Mouse (Mus musculus): ENCODE measurements around the gene Sgms1. TPM values are rescaled to one million over a fixed set of nuclear protein-coding genes. Genes with fewer than 3 reads are reported as not detected.
A peak's percentile ranks its signal among the peaks of the same experiment; 100 is the strongest.

The Sgms1 gene
- polyA plus RNA-seq, 1 experiment from 2014 or later, result 28.8 TPM

DNA sequence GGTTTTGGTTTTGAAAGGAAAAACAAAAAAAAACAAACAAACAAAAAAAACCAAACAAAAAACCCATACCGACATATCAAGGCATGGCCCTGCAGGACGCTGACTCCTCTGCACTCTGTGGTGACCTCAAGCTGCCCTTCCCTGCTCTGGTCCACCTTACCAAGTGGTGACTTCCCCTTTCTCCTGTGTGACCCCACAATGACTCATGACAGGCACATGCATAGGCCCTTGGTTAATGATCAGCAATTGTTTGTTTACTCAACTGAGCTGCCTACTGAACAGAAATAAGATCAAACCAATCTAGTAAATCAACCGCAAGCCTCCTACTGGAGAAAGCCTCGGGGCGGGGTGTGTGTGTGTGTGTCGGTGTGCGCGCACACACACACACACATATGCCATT, 112.7 kb downstream of the Sgms1 start:
- Histone ChIP-seq H3K4me3 (ENCODE audit: low read depth, low read length) (no peak overlapping the region), H3K4me2 (ENCODE audit: low read depth, low read length) (no peak overlapping the region), H3K9me3 (replicated peaks; ENCODE audit: control insufficient read depth, low read length) (no peaks in the 10 kb centered on the region), H3K27me3 (ENCODE audit: control insufficient read depth, insufficient read depth, low read depth, low read length) (no peaks in the 10 kb centered on the region), H3K36me3 (ENCODE audit: control insufficient read depth, insufficient read depth) (no peaks in the 10 kb centered on the region), H3K4me1 (ENCODE audit: control insufficient read depth, low read depth, low read length) (peaks cover 56% of the 10 kb centered on the region), H3K9ac (ENCODE audit: low read depth, low read length) (no peak overlapping the region), H3K27ac (ENCODE audit: low read length) (no peak overlapping the region; the same call in 1 of the 2 replicates)
- ATAC-seq (ENCODE audit: low read depth), result peak; percentile 33
- WGBS (ENCODE audit: insufficient replicate concordance), result 62% methylated on average over 8 of the region's 8 CpGs

DNA sequence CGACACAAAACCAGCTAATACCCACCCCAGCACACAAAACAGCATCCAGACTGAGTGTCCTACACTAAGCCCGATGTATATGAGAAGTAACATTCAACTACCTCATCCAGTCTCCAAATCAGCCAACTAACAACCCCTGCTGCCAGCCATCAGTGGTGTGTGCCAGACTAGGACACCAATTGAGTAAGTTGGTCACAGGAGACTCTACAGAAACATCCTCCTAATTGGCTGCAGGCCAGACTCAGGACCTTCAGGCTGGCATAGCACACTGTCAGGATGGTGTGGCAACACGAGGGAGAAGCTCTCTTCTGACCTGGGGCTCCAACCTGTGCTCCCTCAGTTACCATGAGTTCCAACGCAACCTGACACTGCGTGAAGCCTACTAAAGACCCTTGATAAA, 113.3 kb downstream of the Sgms1 start:
- peak overlapping the region; percentile 31 for H3K27ac ChIP-seq (ENCODE audit: low read length)
- 75% methylated on average over 5 of the region's 5 CpGs for WGBS (ENCODE audit: insufficient replicate concordance)
- H3K36me3 ChIP-seq (ENCODE audit: control insufficient read depth, insufficient read depth), result no peaks in the 10 kb centered on the region
- no peak overlapping the region for H3K9ac ChIP-seq (ENCODE audit: low read depth, low read length)
- no peak overlapping the region for H3K4me2 ChIP-seq (ENCODE audit: low read depth, low read length)
- no peak for ATAC-seq (ENCODE audit: low read depth)
- no peaks in the 10 kb centered on the region for H3K9me3 ChIP-seq (replicated peaks; ENCODE audit: control insufficient read depth, low read length)
- peaks cover 59% of the 10 kb centered on the region for H3K4me1 ChIP-seq (ENCODE audit: control insufficient read depth, low read depth, low read length)
- H3K27me3 ChIP-seq (ENCODE audit: control insufficient read depth, insufficient read depth, low read depth, low read length), result no peaks in the 10 kb centered on the region
- no peak overlapping the region for H3K4me3 ChIP-seq (ENCODE audit: low read depth, low read length)

DNA sequence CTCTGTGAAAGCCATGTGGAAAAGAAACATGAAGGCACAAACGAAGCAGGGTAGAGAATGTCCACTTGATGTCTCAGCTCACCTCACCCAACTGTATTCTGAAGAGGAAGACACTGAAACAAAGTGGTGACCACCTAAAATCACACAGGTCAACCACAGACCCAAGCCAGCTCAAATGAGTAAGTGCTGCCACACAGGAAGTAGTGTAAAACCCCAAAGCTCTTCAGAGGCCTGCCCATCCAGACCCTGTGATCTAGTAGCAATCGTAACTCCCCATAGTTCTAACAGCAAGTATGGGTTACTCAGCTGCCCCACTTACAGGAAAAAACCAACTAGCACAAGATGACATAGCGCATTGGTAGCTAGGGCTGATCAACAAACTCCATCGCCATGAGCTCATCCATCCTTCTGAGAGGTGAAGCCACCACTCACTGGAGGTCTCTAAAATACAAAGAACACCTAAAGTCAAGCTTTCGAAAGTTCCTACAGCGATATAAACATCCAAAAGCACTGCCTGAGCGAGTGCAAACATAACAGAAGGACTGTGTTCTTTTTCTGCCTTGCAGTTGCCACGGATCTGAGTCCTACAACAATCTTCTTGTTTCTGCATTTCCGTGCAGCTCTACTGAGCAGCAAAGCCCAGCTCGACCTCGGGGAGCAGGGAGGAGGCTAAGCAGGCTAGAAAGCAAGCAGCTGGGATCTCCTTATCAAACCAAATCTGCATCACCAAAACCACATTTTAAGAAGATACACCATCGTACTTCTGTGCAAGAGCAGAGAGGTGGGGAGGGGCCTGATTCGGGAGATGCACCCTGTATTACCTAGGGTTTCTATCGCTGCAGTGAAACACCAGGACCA, 114.2 kb downstream of the Sgms1 start:
- H3K4me1 ChIP-seq (ENCODE audit: control insufficient read depth, low read depth, low read length), result peaks cover 64% of the 10 kb centered on the region
- no peak overlapping the region for H3K27ac ChIP-seq (ENCODE audit: low read length)
- no peak overlapping the region for H3K4me2 ChIP-seq (ENCODE audit: low read depth, low read length)
- H3K4me3 ChIP-seq (ENCODE audit: low read depth, low read length), result no peak overlapping the region
- 41% methylated on average over 14 of the region's 14 CpGs for WGBS (ENCODE audit: insufficient replicate concordance)
- no peaks in the 10 kb centered on the region for H3K36me3 ChIP-seq (ENCODE audit: control insufficient read depth, insufficient read depth)
- H3K27me3 ChIP-seq (ENCODE audit: control insufficient read depth, insufficient read depth, low read depth, low read length), result no peaks in the 10 kb centered on the region
- no peak for ATAC-seq (ENCODE audit: low read depth)
- no peaks in the 10 kb centered on the region for H3K9me3 ChIP-seq (replicated peaks; ENCODE audit: control insufficient read depth, low read length)
- no peak overlapping the region for H3K9ac ChIP-seq (ENCODE audit: low read depth, low read length)

- Histone ChIP-seq H3K36me3 (ENCODE audit: control insufficient read depth, insufficient read depth) (no peaks in the 10 kb centered on the region), H3K4me3 (ENCODE audit: low read depth, low read length) (no peak overlapping the region), H3K4me2 (ENCODE audit: low read depth, low read length) (no peak overlapping the region), H3K9ac (ENCODE audit: low read depth, low read length) (no peak overlapping the region), H3K9me3 (replicated peaks; ENCODE audit: control insufficient read depth, low read length) (no peaks in the 10 kb centered on the region), H3K27ac (ENCODE audit: low read length) (no peak overlapping the region), H3K27me3 (ENCODE audit: control insufficient read depth, insufficient read depth, low read depth, low read length) (no peaks in the 10 kb centered on the region), H3K4me1 (ENCODE audit: control insufficient read depth, low read depth, low read length) (peaks cover 69% of the 10 kb centered on the region)
- 71% methylated on average over 2 of the region's 2 CpGs for WGBS (ENCODE audit: insufficient replicate concordance)
- no peak for ATAC-seq (ENCODE audit: low read depth)
Measured at GRCm38 (mm10) chr19:32274145-32274544, 115.4 kb downstream of the Sgms1 start.

DNA sequence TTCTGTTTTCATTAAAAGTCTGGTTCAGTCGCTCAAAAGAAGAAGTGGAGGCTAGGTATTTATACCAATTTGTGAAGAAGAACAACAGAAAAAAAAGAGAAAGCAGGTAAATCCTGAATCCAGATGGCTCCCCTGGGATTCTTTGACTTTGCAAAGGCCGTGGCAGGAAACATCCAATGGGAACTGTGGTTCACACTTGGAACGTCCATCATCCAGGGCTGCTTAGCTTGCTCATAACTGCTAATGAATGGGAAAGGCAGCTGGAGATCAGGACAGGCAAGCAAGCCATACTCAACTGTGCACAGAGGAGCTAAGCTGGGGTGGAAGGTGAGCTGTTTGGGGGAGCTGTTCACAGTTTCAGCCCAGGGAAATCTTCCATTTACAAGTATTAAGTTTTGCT, 115.8 kb downstream of the Sgms1 start:
- Histone ChIP-seq H3K4me1 (ENCODE audit: control insufficient read depth, low read depth, low read length) (peaks cover 70% of the 10 kb centered on the region), H3K27me3 (ENCODE audit: control insufficient read depth, insufficient read depth, low read depth, low read length) (no peaks in the 10 kb centered on the region), H3K27ac (ENCODE audit: low read length) (peak overlapping the region; percentile 99; the same call in 1 of the 2 replicates), H3K36me3 (ENCODE audit: control insufficient read depth, insufficient read depth) (no peaks in the 10 kb centered on the region), H3K4me3 (ENCODE audit: low read depth, low read length) (no peak overlapping the region), H3K9ac (ENCODE audit: low read depth, low read length) (no peak overlapping the region), H3K9me3 (replicated peaks; ENCODE audit: control insufficient read depth, low read length) (no peaks in the 10 kb centered on the region), H3K4me2 (ENCODE audit: low read depth, low read length) (no peak overlapping the region)
- 73% methylated on average over 3 of the region's 3 CpGs for WGBS (ENCODE audit: insufficient replicate concordance)
- no peak for ATAC-seq (ENCODE audit: low read depth)

DNA sequence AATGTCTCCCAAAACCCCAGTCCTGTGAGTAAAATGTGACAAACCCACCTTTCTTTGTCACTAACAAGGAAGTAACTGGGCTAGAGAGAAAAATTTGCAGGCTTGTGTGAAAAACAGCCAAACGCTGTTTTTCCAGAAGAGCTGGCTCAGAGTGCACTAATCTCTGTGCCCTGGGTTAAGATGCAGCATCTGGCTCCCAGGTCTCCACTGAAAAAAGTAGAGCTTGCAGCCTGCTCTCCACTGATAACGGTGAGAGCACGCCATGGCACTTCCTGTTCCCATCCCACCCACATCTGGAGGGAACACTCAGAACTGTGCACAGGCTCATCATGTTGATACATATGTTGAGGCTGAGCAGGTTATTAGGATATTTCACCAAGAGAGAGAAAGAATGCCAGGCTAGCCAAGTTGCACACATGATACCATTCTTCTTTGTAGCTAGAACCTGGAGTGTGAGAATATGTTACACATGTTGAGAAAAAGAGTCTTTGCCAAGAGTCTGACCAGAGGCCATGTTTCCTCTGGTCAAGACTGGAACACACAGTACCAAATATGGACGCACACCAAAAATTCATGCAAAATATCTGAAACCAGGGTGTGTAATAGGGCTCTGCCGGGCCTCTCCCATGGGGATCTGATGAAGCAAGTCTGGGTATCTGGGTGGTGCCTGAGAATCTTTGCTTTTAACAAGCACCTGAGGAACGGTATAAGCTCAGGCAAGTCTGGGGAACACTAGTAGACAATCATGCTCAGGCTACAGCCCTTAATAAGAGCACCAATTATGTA, 116.8 kb downstream of the Sgms1 start:
- peak; percentile 95 for ATAC-seq (ENCODE audit: low read depth)
- 32% methylated on average over 6 of the region's 6 CpGs for WGBS (ENCODE audit: insufficient replicate concordance)
- peak overlapping the region; percentile 48 for H3K4me3 ChIP-seq (ENCODE audit: low read depth, low read length)

DNA sequence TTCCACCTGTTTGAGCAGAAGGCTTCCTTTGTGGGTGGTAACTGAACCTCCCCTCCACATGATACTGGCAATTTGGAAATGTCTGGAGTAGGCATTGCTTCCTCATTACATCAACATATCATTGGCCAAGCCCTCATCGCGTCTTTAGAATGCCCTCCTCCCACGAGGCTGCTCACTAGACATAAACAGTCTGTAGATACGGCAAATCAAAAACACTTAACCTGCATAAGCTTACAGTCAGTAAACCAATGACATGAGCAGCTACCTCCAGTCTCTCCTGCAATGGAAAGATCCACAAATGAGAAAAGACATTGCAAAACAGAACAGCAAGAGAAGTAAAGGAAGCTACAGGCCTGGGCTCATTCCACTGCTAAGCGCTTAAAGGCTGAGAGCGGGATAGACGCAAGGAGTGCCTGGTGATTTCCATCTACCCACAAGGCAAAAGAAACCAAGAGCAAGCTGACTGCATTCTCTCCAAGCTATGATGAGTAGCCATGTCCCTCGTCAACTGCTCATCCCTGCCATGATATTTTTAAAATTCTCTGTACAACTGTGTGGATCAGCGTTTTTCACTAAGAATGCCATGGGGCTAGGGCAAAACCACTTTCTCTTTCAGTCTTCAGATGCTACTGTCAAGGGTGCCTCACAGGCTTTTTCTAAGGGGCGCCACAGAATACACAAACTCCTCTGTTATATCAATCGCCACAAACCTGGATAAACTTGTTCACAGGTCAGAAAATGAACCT, 117.9 kb downstream of the Sgms1 start:
- H3K4me1 ChIP-seq (ENCODE audit: control insufficient read depth, low read depth, low read length), result peaks cover 68% of the 10 kb centered on the region

More for the DNA sequence above, 116.8 kb downstream of the Sgms1 start:
- peaks cover 69% of the 10 kb centered on the region for H3K4me1 ChIP-seq (ENCODE audit: control insufficient read depth, low read depth, low read length)
- peak overlapping the region; percentile 68 for H3K4me2 ChIP-seq (ENCODE audit: low read depth, low read length)
- H3K9me3 ChIP-seq (replicated peaks; ENCODE audit: control insufficient read depth, low read length), result no peaks in the 10 kb centered on the region
- H3K9ac ChIP-seq (ENCODE audit: low read depth, low read length), result peak overlapping the region; percentile 63
- no peaks in the 10 kb centered on the region for H3K27me3 ChIP-seq (ENCODE audit: control insufficient read depth, insufficient read depth, low read depth, low read length)
- peak overlapping the region; percentile 99 for H3K27ac ChIP-seq (ENCODE audit: low read length)
- no peaks in the 10 kb centered on the region for H3K36me3 ChIP-seq (ENCODE audit: control insufficient read depth, insufficient read depth)

GRCm38 (mm10) chr19:32269844-32270176, 119.7 kb downstream of the Sgms1 start:
- no peaks in the 10 kb centered on the region for H3K9me3 ChIP-seq (replicated peaks; ENCODE audit: control insufficient read depth, low read length)
- no peaks in the 10 kb centered on the region for H3K36me3 ChIP-seq (ENCODE audit: control insufficient read depth, insufficient read depth)
- no peaks in the 10 kb centered on the region for H3K27me3 ChIP-seq (ENCODE audit: control insufficient read depth, insufficient read depth, low read depth, low read length)
- WGBS (ENCODE audit: insufficient replicate concordance), result 79% methylated on average over 6 of the region's 6 CpGs
- peaks cover 52% of the 10 kb centered on the region for H3K4me1 ChIP-seq (ENCODE audit: control insufficient read depth, low read depth, low read length)
- H3K27ac ChIP-seq (ENCODE audit: low read length), result no peak overlapping the region
- ATAC-seq (ENCODE audit: low read depth), result no peak
- no peak overlapping the region for H3K4me3 ChIP-seq (ENCODE audit: low read depth, low read length)
- H3K4me2 ChIP-seq (ENCODE audit: low read depth, low read length), result no peak overlapping the region
- no peak overlapping the region for H3K9ac ChIP-seq (ENCODE audit: low read depth, low read length)

More for the DNA sequence above, 117.9 kb downstream of the Sgms1 start:
- ATAC-seq (ENCODE audit: low read depth), result peak; percentile 49
- Histone ChIP-seq H3K4me2 (ENCODE audit: low read depth, low read length) (peak overlapping the region; percentile 68), H3K36me3 (ENCODE audit: control insufficient read depth, insufficient read depth) (no peaks in the 10 kb centered on the region), H3K9me3 (replicated peaks; ENCODE audit: control insufficient read depth, low read length) (no peaks in the 10 kb centered on the region), H3K9ac (ENCODE audit: low read depth, low read length) (peak overlapping the region; percentile 63), H3K27me3 (ENCODE audit: control insufficient read depth, insufficient read depth, low read depth, low read length) (no peaks in the 10 kb centered on the region), H3K27ac (ENCODE audit: low read length) (peak overlapping the region; percentile 99), H3K4me3 (ENCODE audit: low read depth, low read length) (peak overlapping the region; percentile 48)
- WGBS (ENCODE audit: insufficient replicate concordance), result 39% methylated on average over 11 of the region's 11 CpGs

Data from liver, embryonic 16.5 days (tissue).